Mouse (Mus musculus) spleen, adult 18-20 months (tissue): Measurements from ENCODE around the gene Cnot4.
"Not testable (repeated sequence)": the region's sequence is repeated elsewhere in the genome, so short reads cannot be mapped to it uniquely, and the experiment has no call there.

Source experiments
- DNase-seq, 2 experiments: peaks; one replicate each; pipeline ENCODE4 v3.0.0; 2022; ENCODE audit warnings: mixed read lengths in 2 of 2

Gene Cnot4

DNA sequence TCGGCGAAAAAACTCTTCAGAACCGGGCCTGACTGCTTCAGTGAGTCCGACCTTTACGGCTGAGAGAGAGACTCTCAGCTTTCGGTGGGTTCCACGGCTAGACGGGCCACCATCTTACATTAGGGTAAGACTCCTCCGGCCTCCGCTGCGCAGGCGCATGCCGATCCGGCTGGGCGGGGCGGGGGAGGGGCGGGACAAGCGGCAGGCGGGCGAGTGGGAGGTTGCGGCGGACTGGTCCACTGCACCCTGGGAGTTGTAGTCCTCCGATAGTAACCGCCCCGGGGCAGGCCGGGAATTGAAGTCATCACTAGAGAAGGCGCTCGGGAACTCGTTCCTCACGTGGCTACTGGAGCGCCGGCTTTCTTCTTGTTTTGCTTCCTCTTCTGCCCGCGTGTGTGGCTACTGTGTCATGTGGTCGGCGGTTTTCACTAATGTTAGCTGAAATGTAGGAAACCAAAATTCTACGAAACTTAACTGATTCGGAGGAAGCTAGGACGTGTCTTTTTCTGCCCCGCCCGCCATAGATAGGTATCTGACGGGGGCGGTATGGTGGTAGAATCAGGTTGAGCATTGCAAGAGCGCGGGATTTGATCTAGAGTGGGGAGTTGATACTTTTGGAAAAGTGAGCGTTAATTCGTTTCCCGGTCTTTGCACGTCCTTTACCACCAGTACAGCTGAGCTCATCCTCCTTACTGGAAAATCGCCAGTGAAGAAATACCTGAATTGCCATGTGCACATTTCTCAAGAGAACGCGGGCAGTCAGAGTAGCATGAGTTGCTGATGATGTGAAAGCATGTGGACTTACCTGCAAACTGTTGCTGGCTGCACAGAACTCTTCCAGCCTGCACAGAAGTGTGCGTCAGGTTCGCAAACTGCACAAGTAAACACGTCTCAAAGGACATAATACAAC lies at the start of gene Cnot4:
Gene Cnot4, minus strand, starts transcription at position 146 of the 910 bp plus-strand sequence.
- DNase-seq = peak; percentile 96 to 99

- not testable (repeated sequence) for DNase-seq
These were observed 45.8 kb upstream of the Cnot4 start for GRCm38 (mm10) chr6:35179299-35179698.

- DNase-seq = no peak
These were observed 44.2 kb upstream of the Cnot4 start for GRCm38 (mm10) chr6:35177650-35178272.

GRCm38 (mm10) chr6:35176979-35177649 lies 43.6 kb upstream of the Cnot4 start, which contains the start of gene Nup205:
Nup205 (plus strand) TSS chr6:35177421.
- peak; percentile 74 to 78 for DNase-seq

DNA sequence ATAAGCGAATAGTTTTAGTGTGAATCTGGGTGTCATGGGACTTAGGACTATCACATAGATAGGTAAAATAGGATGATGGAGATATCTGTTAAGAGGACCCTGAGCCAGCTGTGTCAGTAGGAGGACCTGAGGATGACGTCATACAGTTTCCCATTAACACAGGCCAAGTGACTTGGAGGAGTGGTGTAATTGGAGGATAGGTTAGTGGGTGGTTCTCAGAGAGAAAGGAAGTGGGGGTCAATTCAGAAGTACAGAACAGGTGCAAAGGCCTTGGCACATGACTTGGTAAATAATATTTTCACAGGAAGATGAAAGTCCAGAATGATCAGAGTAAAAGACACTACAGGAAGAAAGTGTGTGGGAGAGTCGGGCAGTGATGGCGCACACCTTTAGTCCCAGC lies 39.7 kb upstream of the Cnot4 start:
- DNase-seq = no peak

DNA sequence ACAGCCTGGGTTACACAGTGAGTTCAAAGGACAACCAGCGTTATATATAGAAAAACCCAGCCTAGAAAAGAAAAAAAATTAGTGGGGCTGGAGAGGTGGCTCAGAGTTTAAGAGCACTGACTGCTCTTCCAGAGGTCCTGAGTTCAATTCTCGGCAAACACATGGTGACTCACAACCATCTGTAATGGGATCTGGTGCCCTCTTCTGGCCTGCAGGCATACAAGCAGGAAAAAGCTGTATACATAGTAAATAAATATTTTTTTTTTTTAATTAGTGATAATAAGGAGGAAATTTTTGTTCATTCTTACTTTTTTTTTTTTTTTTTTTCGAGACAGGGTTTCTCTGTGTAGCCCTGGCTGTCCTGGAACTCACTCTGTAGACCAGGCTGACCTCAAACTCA lies 38.5 kb upstream of the Cnot4 start:
- not testable (repeated sequence) for DNase-seq

- DNase-seq = no peak
These were observed 35.7 kb upstream of the Cnot4 start for GRCm38 (mm10) chr6:35169250-35169649.

DNA sequence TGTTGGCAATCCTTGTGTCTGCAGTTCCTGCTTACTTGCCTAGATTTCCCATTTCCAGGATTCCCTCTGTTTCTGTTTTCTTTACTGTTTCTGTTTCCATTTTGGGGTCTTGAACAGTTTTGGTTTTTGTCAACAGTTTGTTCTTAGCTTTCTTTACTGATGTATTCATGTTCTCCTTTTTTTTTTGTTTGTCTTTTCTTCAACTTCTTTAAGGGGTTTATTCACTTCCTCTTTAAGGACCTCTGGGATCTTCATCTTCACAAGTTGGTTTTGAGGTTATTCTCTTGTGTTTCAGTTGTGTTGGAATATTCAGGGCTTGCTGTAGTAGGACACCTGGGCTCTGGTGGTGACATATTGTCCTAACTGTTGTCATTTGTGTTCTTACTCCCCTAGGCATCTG lies 21.0 kb upstream of the Cnot4 start:
- DNase-seq = no peak

DNA sequence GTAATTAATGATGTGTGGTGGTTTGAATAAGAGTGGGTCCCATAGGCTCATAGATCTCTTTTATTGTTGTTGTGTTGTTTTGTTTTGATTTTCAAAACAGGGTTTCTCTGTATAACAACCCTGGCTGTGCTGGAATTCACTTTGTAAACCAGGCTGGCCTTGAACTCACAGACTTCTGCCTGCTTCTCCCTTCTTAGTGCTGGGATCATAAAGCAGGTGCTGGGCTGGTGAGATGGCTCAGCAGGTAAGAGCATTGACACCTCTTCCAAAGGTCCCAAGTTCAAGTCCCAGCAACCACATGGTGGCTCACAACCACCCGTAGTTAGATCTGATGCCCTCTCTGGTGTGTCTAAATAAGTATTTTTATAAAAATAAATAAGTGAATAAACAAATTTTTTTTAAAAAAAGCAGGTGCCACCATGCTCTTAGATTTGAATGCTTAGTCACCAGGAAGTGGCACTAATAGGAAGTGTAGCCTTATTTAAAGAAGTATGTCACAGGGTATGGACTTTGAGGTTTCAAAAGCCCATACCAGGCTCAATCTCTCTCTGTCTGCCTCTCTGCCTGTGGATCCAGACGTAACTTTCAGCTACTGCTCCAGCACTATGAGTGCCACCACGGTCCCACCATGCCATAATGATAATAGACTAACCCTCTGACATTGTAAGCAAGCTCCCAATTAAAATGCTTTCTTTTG lies 14.3 kb upstream of the Cnot4 start:
- DNase-seq = no peak

- no peak for DNase-seq
These were observed 12.0 kb upstream of the Cnot4 start for GRCm38 (mm10) chr6:35145569-35145968.

GRCm38 (mm10) chr6:35140351-35140750 lies 6.8 kb upstream of the Cnot4 start:
- no peak for DNase-seq

GRCm38 (mm10) chr6:35134844-35135243 lies 1.3 kb upstream of the Cnot4 start:
- no peak for DNase-seq

GRCm38 (mm10) chr6:35133246-35133578 lies 312 bp downstream of the Cnot4 start:
- DNase-seq = no peak

- no peak for DNase-seq
These were observed 718 bp downstream of the Cnot4 start for GRCm38 (mm10) chr6:35132806-35133205.

GRCm38 (mm10) chr6:35122488-35122887 lies 11.0 kb downstream of the Cnot4 start:
- no peak for DNase-seq

DNA sequence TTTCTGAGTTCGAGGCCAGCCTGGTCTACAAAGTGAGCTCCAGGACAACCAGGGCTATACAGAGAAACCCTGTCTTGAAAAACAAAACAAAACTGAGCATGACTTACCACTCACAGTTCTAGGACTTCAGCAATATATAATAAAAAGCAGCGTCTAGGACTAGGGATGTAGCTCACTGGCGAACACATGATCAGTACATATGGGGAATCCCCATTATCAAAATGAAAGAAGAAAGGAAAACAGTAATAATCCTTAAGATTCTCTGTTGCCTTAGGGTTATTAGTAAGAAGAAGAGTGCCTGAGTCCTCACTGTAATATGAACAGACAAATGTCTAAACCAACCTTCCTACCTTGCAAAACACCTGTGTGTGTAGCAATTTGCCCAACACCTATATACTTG lies 11.6 kb downstream of the Cnot4 start:
- DNase-seq = no peak

- DNase-seq = no peak
These were observed 31.1 kb downstream of the Cnot4 start for GRCm38 (mm10) chr6:35102457-35102856.

- DNase-seq = no peak
These were observed 48.6 kb downstream of the Cnot4 start for GRCm38 (mm10) chr6:35084927-35085326.

DNA sequence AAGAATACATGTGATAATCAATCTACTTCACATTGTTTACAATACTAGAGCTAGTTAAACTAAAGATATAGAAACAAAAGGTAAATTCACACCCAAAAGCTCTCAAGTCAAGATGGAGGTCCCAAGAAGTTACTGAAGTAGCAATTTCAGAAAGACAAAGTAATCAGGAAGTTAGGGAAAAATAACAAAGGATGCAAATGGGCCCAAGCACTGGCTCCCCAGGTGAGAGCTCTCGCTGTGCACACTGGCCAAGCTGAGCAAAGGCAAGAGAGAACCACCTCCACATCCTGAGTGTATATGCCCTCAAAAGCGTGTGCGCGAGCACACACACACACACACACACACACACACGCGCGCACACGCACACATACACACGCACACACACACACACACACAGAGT lies 58.4 kb downstream of the Cnot4 start:
- DNase-seq = no peak

GRCm38 (mm10) chr6:35071261-35071660 lies 62.3 kb downstream of the Cnot4 start:
- DNase-seq = no peak

DNA sequence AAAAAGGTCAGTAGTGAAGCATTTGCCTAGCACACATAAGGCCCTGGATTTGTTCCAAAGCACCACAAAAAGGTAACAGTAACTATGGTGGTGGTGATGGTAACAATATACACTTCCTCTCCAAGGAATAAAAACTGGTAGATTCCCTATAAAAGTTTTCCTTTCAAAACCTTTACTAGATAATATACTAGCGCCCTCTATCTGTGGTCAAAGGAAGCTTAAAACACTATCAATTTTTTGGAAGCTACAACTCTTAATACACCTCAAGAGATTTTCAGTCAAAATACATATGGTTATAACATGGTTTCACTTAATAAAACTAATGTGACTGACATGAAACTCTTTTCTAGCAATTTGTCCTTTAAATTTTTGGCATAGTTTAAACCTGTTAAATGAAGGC lies 71.1 kb downstream of the Cnot4 start:
- no peak for DNase-seq

DNA sequence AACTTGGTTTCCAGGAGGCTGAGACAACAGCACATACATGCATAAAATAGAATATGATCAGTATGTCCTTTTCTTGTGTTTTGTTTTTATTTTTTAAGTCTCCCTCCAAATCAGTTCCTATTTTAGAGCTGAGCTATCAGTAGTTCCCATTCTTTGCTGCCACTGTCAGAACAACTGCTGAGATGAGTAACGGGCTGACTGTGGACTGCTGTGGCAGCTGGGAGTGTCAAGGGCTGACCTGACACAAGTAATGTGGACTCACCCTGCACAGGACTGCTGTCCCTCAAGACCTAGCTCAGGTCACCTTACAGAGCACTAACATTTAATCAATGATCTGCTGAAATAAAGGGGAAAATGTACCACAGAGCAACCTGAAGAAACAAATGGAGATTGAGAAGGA lies 90.4 kb downstream of the Cnot4 start:
- DNase-seq = no peak

GRCm38 (mm10) chr6:35033341-35033740 lies 100.2 kb downstream of the Cnot4 start:
- no peak for DNase-seq
